Mouse (Mus musculus): Measurements from ENCODE around the gene Gm11214.
A peak's percentile ranks its signal among the peaks of the same experiment; 100 is the strongest.

Gm11214 gene

DNA sequence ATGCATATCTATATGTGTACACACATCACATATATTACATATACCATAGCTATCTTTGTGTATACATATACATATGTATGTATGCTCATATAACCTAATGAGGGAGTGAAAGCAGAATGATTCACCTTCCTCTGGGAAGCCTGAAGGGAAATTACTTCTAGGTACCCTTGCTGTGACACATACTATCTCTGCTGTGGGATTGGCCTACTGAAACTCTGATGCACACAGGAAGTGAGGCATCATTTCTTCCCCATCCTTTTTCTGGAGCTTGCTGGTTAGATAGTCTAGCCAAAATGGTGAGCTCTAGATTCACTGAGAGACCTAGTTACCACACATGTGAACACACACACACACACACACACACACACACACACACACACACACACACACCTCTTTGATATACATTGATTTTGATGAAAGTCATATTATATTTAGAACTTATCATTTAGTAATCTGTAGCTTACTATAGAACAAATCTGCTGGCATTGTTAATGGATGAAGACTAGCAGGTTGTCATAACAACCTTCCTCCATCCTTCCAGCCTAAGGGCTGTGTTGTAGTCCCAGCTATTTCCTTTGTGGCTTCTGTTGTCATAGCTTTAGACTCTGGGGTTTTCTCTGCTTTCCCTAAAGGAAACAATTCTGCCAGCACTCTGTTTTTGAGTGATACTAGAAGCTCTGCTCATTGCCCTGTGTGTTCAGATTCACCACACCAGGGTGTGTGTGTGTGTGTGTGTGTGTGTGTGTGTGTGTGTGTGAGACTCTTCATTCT lies 19.0 kb downstream of the Gm11214 start:
- Histone ChIP-seq H3K4me1 (replicated peaks; ENCODE audit: low read depth, low read length) (no peaks in the 10 kb centered on the region), H3K4me3 (replicated peaks; ENCODE audit: low read length) (no peak overlapping the region), H3K27me3 (ENCODE audit: insufficient read depth, low read length) (no peaks in the 10 kb centered on the region), H3K36me3 (ENCODE audit: insufficient read depth, low read length) (no peaks in the 10 kb centered on the region), H3K9me3 (ENCODE audit: low read length) (peaks cover 6% of the 10 kb centered on the region; the same call in 1 of the 2 replicates)
- TF ChIP-seq NANOG (IDR thresholded peaks at IDR 0.05; ENCODE audit: borderline replicate concordance, low read length) (no peak), POU5F1 (IDR thresholded peaks at IDR 0.05; ENCODE audit: borderline replicate concordance, low read length) (no peak), CTCF (conservative IDR thresholded peaks at IDR 0.05; ENCODE audit: low read length) (no peak)

DNA sequence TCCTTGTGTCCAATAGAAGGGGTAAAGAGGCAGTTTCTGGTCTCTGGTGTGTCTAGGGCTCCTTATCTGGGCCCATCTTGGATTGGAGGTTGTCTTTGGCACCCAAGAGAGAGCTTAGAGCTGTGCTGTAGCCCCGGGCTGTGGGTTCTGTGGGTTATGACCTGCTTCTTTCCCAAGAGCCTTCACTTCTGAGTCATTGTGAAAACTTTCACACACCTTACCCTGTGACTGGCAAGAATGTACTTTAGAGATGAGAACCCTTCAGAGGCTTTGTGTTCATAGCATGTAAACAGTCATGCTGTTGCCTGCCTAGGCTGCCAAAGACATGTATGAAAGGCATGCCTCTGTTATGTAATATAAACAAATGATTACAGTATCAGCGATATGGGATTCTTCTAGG lies 23.3 kb downstream of the Gm11214 start:
- Histone ChIP-seq H3K36me3 (ENCODE audit: insufficient read depth, low read length) (no peaks in the 10 kb centered on the region), H3K4me3 (replicated peaks; ENCODE audit: low read length) (no peak overlapping the region), H3K27me3 (ENCODE audit: insufficient read depth, low read length) (no peaks in the 10 kb centered on the region), H3K4me1 (replicated peaks; ENCODE audit: low read depth, low read length) (no peaks in the 10 kb centered on the region), H3K9me3 (ENCODE audit: low read length) (peaks cover 4% of the 10 kb centered on the region; the same call in 1 of the 2 replicates)
- TF ChIP-seq POU5F1 (IDR thresholded peaks at IDR 0.05; ENCODE audit: borderline replicate concordance, low read length) (no peak), NANOG (IDR thresholded peaks at IDR 0.05; ENCODE audit: borderline replicate concordance, low read length) (no peak), CTCF (conservative IDR thresholded peaks at IDR 0.05; ENCODE audit: low read length) (no peak)

DNA sequence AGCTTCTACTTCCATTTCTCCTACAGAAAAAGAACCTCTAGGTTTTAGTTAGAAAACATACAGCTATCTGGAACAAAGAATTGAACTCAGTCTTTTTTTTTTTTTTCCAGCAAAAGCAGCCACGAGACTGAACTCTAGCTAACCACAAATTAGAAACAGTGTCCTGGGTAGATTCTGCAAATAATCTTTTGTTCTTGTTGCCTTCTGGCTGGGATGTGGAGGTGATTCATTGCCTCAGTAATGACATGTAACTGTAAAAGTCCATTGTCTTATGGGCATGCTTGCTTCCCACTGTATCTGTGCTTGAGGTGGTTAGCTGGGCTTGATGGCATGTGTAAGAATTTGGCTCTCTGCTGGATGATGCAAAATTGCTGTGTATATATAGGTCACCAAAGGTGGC lies 24.6 kb downstream of the Gm11214 start:
- no peak for TF ChIP-seq CTCF (conservative IDR thresholded peaks at IDR 0.05; ENCODE audit: low read length)
- TF ChIP-seq POU5F1 (IDR thresholded peaks at IDR 0.05; ENCODE audit: borderline replicate concordance, low read length): no peak
- no peak for TF ChIP-seq NANOG (IDR thresholded peaks at IDR 0.05; ENCODE audit: borderline replicate concordance, low read length)
- no peaks in the 10 kb centered on the region for H3K27me3 ChIP-seq (ENCODE audit: insufficient read depth, low read length)
- no peaks in the 10 kb centered on the region for H3K9me3 ChIP-seq (ENCODE audit: low read length)
- no peaks in the 10 kb centered on the region for H3K36me3 ChIP-seq (ENCODE audit: insufficient read depth, low read length)
- H3K4me1 ChIP-seq (replicated peaks; ENCODE audit: low read depth, low read length): no peaks in the 10 kb centered on the region
- no peak overlapping the region for H3K4me3 ChIP-seq (replicated peaks; ENCODE audit: low read length)

DNA sequence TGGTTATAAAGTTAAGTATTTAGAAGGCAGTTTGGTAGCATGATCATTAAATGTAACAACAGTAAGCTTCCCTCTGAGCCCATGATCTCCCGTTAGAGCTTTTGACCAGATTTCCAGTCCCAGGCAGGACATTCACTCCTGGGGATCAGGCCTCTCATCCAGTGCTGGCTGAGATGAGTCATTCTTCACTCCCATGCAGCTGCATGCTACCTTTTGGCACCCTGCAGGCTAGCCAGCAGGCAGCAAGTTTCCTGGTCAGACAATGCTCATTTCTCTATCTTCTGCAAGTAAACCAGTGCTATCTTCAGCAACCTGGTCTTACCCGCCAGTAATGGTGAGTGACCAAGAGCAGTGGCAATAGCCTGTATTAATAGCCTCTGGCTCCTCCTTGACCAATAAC lies 30.0 kb downstream of the Gm11214 start:
- no peak overlapping the region for H3K4me3 ChIP-seq (replicated peaks; ENCODE audit: low read length)
- TF ChIP-seq CTCF (conservative IDR thresholded peaks at IDR 0.05; ENCODE audit: low read length) (no peak), NANOG (IDR thresholded peaks at IDR 0.05; ENCODE audit: borderline replicate concordance, low read length) (no peak), POU5F1 (IDR thresholded peaks at IDR 0.05; ENCODE audit: borderline replicate concordance, low read length) (no peak)
- no peaks in the 10 kb centered on the region for H3K36me3 ChIP-seq (ENCODE audit: insufficient read depth, low read length)
- no peaks in the 10 kb centered on the region for H3K4me1 ChIP-seq (replicated peaks; ENCODE audit: low read depth, low read length)
- no peaks in the 10 kb centered on the region for H3K9me3 ChIP-seq (ENCODE audit: low read length)
- H3K27me3 ChIP-seq (ENCODE audit: insufficient read depth, low read length): no peaks in the 10 kb centered on the region

DNA sequence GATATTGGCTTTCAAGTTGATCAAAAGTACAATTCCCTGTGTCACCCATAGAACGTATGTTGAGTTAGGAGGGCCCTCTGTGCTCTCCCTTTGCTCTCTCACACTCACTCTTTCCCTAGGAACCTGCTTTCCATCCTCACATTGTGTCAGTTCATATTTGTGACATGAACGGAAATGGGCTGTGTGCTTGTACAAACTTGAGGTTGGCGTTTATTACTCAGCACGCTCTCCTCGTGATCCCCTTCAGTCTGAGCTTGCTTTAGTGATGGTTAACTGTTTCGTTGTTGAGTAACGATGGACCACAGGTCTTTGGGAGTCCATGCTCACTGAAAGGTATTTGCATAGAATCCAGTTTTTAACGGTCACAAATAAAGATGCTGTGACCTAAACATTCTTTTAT lies 36.1 kb downstream of the Gm11214 start:
- no peaks in the 10 kb centered on the region for H3K4me1 ChIP-seq (replicated peaks; ENCODE audit: low read depth, low read length)
- no peak overlapping the region for H3K4me3 ChIP-seq (replicated peaks; ENCODE audit: low read length)
- no peaks in the 10 kb centered on the region for H3K36me3 ChIP-seq (ENCODE audit: insufficient read depth, low read length)
- TF ChIP-seq CTCF (conservative IDR thresholded peaks at IDR 0.05; ENCODE audit: low read length) (no peak), NANOG (IDR thresholded peaks at IDR 0.05; ENCODE audit: borderline replicate concordance, low read length) (no peak), POU5F1 (IDR thresholded peaks at IDR 0.05; ENCODE audit: borderline replicate concordance, low read length) (no peak)
- H3K27me3 ChIP-seq (ENCODE audit: insufficient read depth, low read length): no peaks in the 10 kb centered on the region
- no peaks in the 10 kb centered on the region for H3K9me3 ChIP-seq (ENCODE audit: low read length)

DNA sequence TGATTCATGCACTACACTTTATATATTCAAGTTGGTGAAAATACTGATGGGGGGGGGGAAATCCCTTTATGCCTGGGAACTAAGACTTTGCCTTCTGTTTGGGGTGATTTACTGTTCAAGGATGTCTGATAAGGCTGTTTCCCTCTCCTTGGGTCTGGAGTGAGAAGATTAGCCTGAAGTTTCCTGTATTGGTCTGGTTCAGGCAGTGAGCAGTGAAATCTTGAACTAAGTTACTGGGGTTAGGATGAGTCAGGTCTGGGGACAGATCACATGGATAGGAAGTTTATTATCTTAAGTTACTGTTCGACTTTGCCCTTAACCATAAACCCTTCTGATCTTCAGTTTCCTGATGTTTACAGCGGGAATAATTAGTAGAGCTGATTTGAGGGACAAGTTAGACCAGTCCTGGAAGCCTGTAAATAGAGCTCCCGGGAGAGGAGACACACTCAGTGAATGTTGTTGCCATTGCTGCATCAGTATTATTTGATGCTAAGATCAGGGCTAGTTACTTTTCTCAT lies 37.6 kb downstream of the Gm11214 start:
- no peaks in the 10 kb centered on the region for H3K36me3 ChIP-seq (ENCODE audit: insufficient read depth, low read length)
- no peaks in the 10 kb centered on the region for H3K27me3 ChIP-seq (ENCODE audit: insufficient read depth, low read length)
- no peak overlapping the region for H3K4me3 ChIP-seq (replicated peaks; ENCODE audit: low read length)
- H3K4me1 ChIP-seq (replicated peaks; ENCODE audit: low read depth, low read length): no peaks in the 10 kb centered on the region
- no peaks in the 10 kb centered on the region for H3K9me3 ChIP-seq (ENCODE audit: low read length)
- TF ChIP-seq NANOG (IDR thresholded peaks at IDR 0.05; ENCODE audit: borderline replicate concordance, low read length): no peak
- TF ChIP-seq POU5F1 (IDR thresholded peaks at IDR 0.05; ENCODE audit: borderline replicate concordance, low read length): no peak
- no peak for TF ChIP-seq CTCF (conservative IDR thresholded peaks at IDR 0.05; ENCODE audit: low read length)

DNA sequence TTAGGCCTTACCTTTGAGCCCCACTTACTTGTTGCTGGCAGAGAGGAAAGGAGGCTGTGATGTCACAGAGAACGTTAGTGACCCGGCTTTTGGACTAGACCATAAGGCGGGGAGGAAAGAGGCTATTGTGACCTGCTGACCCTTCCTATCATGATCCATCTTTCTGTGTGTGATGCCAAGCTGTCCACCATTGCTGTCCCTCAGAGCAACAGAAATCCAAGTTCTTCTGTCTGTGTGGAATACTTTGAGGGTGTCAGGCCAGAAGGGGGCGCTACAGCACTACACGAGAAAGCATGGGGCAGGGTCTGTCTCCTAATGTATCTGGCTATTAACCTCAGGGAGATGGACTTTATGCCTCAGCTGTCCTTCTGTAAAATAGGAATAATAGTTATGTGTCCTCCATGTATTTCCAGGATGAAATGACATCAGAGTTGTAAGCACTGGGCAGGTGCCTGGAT lies 40.8 kb downstream of the Gm11214 start, which contains the start of gene Tex48:
TSS of gene Tex48 (minus strand) at position 51 of the 458 bp plus-strand sequence.
- H3K4me3 ChIP-seq (replicated peaks; ENCODE audit: low read length): no peak within 1 kb of the TSS
- TF ChIP-seq CTCF (conservative IDR thresholded peaks at IDR 0.05; ENCODE audit: low read length): peak; percentile 45
- TF ChIP-seq POU5F1 (IDR thresholded peaks at IDR 0.05; ENCODE audit: borderline replicate concordance, low read length): no peak
- H3K9me3 ChIP-seq (ENCODE audit: low read length): no peaks in the 10 kb centered on the region
- no peaks in the 10 kb centered on the region for H3K27me3 ChIP-seq (ENCODE audit: insufficient read depth, low read length)
- no peaks in the 10 kb centered on the region for H3K4me1 ChIP-seq (replicated peaks; ENCODE audit: low read depth, low read length)
- H3K36me3 ChIP-seq (ENCODE audit: insufficient read depth, low read length): no peaks in the 10 kb centered on the region

GRCm38 (mm10) chr4:63621861-63622260 lies 41.3 kb downstream of the Gm11214 start:
- H3K4me3 ChIP-seq (replicated peaks; ENCODE audit: low read length): no peak overlapping the region
- no peaks in the 10 kb centered on the region for H3K9me3 ChIP-seq (ENCODE audit: low read length)
- H3K36me3 ChIP-seq (ENCODE audit: insufficient read depth, low read length): no peaks in the 10 kb centered on the region
- no peak for TF ChIP-seq POU5F1 (IDR thresholded peaks at IDR 0.05; ENCODE audit: borderline replicate concordance, low read length)
- no peak for TF ChIP-seq NANOG (IDR thresholded peaks at IDR 0.05; ENCODE audit: borderline replicate concordance, low read length)
- TF ChIP-seq CTCF (conservative IDR thresholded peaks at IDR 0.05; ENCODE audit: low read length): no peak
- no peaks in the 10 kb centered on the region for H3K27me3 ChIP-seq (ENCODE audit: insufficient read depth, low read length)
- no peaks in the 10 kb centered on the region for H3K4me1 ChIP-seq (replicated peaks; ENCODE audit: low read depth, low read length)
